Mouse (Mus musculus): Measurements from ENCODE around the gene 4930519P11Rik. TPM values are rescaled to one million over a fixed set of nuclear protein-coding genes. Genes with fewer than 3 reads are reported as not detected.

The 4930519P11Rik gene
- 0.40 and 0.45 TPM in 2 replicates for polyA plus RNA-seq (2015; fragmentation: Nextera tagmentation; extraction: Ambion mirVana)

DNA sequence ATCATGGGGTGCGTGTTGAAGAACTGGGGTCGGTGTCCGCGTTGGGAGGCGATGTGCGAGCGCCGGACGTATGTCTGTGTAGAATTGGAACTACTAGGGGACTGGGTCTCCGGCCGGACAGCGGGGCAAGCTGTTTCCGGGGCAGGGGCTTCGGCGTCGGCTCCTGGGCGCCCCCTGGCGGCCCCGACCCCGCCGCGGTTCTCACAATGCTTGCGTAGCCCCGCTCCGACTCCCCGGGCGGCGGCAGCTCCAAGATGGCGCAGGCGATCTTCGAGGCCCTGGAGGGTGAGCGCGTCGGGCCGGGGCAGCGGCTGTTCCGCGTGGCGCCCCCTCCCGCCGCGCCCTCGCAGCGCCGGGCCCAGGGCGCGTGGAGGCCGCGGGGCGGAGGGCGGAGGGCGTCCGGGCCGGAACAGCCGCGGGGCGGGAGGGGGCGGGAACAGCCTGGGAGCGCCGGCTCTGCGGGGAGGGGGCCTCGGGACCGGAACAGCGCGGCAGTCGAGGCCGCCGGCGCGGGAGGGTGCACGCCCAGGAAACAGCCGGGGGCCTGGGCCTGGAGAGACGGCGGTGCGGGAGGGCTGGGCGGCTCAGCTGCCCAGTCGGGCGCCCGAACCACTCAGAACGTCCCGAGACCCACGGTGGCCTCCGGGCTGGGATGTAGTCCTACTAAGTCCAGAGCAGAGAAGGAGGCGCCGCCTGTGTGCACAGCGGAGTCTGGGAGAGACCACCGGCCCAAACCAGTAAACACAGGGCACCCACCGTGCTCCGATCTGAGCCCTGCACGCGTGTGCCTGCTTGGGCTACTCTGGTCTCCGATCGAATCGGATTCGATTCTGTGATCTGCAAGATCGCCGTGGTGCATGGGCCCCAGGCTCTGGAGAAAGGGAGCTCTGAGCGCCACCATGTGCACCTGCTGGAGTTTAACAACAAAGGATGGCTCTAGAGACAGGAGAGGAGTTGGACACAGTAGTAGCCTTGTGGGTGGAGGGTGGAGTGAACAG is at the start of gene 4930519P11Rik, which contains the start of gene Zfp341:
4930519P11Rik (minus strand) TSS at position 320 of the 998 bp plus-strand sequence.
Zfp341 (plus strand) TSS at position 180 of the 998 bp plus-strand sequence.
- peak within 1 kb of the TSS; percentile 78 for H3K9ac ChIP-seq (replicated peaks)
- peak within 1 kb of the TSS; percentile 93 for H3K4me2 ChIP-seq (ENCODE audit: low read depth, low read length)
- WGBS (ENCODE audit: insufficient replicate concordance) = under 1% methylated on average over 65 of the region's 98 CpGs
- H3K9me3 ChIP-seq (ENCODE audit: low read length) = no peaks in the 10 kb centered on the region
- no peaks in the 10 kb centered on the region for H3K27me3 ChIP-seq (ENCODE audit: insufficient read depth, low read length)
- ATAC-seq (peak; percentile 86), DNase-seq (peak; percentile 92)
- TF ChIP-seq EP300 (IDR thresholded peaks at IDR 0.05; ENCODE audit: low read depth) (no peak), CTCF (IDR thresholded peaks at IDR 0.05; ENCODE audit: low read depth) (peak; percentile 87)
- peak within 1 kb of the TSS; percentile 62 for H3K4me3 ChIP-seq (ENCODE audit: low read depth, low read length)
- peak within 1 kb of the TSS; percentile 91 for H3K27ac ChIP-seq (ENCODE audit: low read depth)
- H3K36me3 ChIP-seq (replicated peaks; ENCODE audit: insufficient read depth, low read length) = no peaks in the 10 kb centered on the region
- H3K4me1 ChIP-seq (ENCODE audit: insufficient read depth) = peaks cover 36% of the 10 kb centered on the region

DNA sequence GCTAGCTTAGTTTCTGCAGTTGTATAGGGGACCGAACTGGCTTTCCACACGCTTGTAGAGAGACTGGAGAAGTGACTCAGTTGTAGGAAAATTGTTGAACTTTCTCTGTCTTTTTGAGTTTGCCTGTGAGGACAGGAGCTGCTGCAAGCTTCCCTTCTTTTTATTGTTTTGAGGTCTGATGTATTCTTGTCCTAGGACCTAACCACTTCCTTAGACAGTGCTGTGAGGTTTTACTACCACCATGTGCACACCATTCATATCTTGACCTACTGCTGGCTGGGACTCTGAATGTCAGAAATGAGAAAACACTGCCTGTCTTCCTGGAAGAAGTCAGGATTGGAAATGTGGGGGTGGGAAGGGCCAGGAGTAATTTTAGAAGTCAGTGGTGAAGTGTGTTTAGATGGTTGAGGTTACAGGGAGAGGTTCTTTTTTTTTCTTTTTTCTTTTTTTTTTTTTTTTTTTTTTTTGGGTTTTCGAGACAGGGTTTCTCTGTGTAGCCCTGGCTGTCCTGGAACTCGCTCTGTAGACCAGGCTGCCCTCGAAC is 46.4 kb upstream of the 4930519P11Rik start:
- peak overlapping the region; percentile 98 for H3K4me3 ChIP-seq (ENCODE audit: low read depth, low read length)
- H3K4me1 ChIP-seq (ENCODE audit: insufficient read depth) = peaks cover 23% of the 10 kb centered on the region
- H3K36me3 ChIP-seq (replicated peaks; ENCODE audit: insufficient read depth, low read length) = peaks cover 23% of the 10 kb centered on the region
- peak overlapping the region; percentile 78 for H3K4me2 ChIP-seq (ENCODE audit: low read depth, low read length)
- peak overlapping the region; percentile 98; the same call in 1 of the 2 replicates for H3K9ac ChIP-seq (replicated peaks)
- 78% methylated on average over 5 of the region's 5 CpGs for WGBS (ENCODE audit: insufficient replicate concordance)
- no peak for DNase-seq
- H3K27ac ChIP-seq (ENCODE audit: low read depth) = peak overlapping the region; percentile 96
- H3K9me3 ChIP-seq (ENCODE audit: low read length) = no peaks in the 10 kb centered on the region
- no peaks in the 10 kb centered on the region for H3K27me3 ChIP-seq (ENCODE audit: insufficient read depth, low read length)
- no peak for ATAC-seq
- TF ChIP-seq CTCF (IDR thresholded peaks at IDR 0.05; ENCODE audit: low read depth) = no peak

DNA sequence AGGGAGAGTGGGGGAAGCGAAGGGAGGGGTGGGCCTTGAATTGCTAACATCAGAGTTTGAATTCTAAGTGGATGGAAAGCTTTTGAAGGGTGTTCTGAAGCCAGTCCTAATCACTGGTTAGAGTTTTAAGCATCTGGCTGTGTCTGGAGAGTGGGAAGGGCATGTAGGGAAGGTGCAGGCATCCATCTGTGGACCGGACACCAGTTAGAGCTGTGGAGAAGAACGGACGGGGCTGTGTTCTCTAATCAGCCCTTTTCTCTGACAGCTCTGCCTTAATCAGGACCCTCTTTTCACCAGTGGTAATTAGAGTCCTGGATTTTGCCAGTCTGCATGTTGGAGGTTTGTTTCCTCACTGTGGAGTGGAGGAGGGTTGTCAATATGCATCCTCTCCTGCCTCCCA is 45.8 kb upstream of the 4930519P11Rik start:
- no peak for ATAC-seq
- Histone ChIP-seq H3K4me3 (ENCODE audit: low read depth, low read length) (peak overlapping the region; percentile 98), H3K9me3 (ENCODE audit: low read length) (no peaks in the 10 kb centered on the region), H3K4me1 (ENCODE audit: insufficient read depth) (peaks cover 23% of the 10 kb centered on the region), H3K4me2 (ENCODE audit: low read depth, low read length) (peak overlapping the region; percentile 78), H3K9ac (replicated peaks) (peak overlapping the region; percentile 98; the same call in 1 of the 2 replicates), H3K36me3 (replicated peaks; ENCODE audit: insufficient read depth, low read length) (peaks cover 19% of the 10 kb centered on the region), H3K27me3 (ENCODE audit: insufficient read depth, low read length) (no peaks in the 10 kb centered on the region), H3K27ac (ENCODE audit: low read depth) (peak overlapping the region; percentile 96)
- WGBS (ENCODE audit: insufficient replicate concordance) = 79% methylated on average over 4 of the region's 4 CpGs
- no peak for DNase-seq
- TF ChIP-seq EP300 (IDR thresholded peaks at IDR 0.05; ENCODE audit: low read depth) = no peak
- TF ChIP-seq CTCF (IDR thresholded peaks at IDR 0.05; ENCODE audit: low read depth) = no peak

DNA sequence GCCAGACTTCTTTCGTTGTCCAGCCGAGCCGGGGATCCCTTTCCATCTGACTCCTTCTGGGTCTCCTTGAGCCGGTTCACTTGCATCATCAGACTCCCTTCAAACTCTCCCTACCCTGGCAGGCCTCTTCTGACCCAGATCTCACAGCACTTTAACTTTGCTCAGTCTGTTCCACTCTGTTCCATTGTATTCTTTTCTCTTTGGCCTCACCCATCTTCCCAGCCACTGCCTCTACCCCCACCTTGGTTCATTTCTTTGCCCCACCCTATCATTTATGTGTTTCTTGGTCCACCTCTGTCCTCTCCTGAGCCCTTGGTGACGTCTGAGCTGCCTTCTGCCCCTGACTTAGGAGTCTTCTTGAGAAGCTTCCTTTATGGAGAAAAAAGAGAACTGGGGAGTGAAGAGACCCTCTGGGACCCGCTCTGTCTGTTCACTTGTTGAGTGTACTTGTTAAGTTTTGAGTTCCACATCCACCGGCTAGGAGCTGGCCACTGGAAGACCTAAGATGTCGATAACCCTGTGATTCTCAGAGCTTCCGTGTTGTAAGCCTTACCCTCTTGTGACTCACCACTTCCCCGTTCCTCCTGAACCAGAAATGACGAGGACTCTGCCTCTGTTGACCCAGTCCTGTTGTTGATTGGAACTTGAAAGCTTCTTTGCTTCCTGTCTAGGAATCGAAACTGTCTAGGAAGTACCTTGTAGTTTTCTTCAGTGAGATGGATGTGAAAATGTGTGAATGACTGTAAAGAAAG is 44.4 kb upstream of the 4930519P11Rik start:
- Histone ChIP-seq H3K9ac (replicated peaks) (peak overlapping the region; percentile 98), H3K9me3 (ENCODE audit: low read length) (no peaks in the 10 kb centered on the region), H3K27me3 (ENCODE audit: insufficient read depth, low read length) (no peaks in the 10 kb centered on the region), H3K4me1 (ENCODE audit: insufficient read depth) (peaks cover 23% of the 10 kb centered on the region), H3K27ac (ENCODE audit: low read depth) (peak overlapping the region; percentile 96), H3K4me3 (ENCODE audit: low read depth, low read length) (peak overlapping the region; percentile 98), H3K4me2 (ENCODE audit: low read depth, low read length) (peak overlapping the region; percentile 78), H3K36me3 (replicated peaks; ENCODE audit: insufficient read depth, low read length) (peaks cover 14% of the 10 kb centered on the region)
- WGBS (ENCODE audit: insufficient replicate concordance) = 1% methylated on average over 12 of the region's 12 CpGs
- ATAC-seq = peak; percentile 32
- TF ChIP-seq CTCF (IDR thresholded peaks at IDR 0.05; ENCODE audit: low read depth) (no peak), EP300 (IDR thresholded peaks at IDR 0.05; ENCODE audit: low read depth) (peak; percentile 54)
- peak; percentile 66 for DNase-seq

DNA sequence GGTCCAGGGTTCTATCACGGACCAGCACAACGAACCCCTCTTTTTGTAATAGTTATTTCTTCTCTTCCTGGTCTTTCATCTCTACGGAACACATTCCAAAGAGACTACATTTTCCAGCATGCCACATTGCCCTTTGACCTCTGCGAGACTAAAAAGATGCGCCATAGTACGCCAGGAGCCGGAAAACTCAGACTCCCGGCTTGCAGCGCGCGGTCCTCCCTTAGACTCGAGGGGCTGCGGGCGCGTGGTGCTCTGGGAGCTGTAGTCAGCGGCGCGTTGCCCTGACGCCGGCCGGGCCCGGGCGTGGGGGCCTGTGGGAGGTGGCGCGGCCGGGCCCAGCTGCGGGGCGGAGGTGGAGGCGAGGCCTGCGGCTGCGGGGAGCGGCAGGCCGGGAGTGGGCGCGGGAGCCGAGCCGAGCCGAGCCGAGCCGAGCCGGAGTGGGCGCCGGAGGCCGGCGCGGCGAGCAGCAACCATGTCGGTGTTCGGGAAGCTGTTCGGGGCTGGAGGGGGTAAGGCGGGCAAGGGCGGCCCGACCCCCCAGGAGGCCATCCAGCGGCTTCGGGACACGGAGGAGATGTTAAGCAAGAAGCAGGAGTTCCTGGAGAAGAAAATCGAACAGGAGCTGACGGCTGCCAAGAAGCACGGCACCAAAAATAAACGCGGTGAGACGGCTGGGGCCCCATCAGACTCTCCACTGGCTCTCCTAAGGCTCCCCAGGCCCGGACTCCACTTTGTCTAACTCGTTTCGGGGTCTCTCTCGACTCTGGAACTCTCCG is 43.7 kb upstream of the 4930519P11Rik start:
- peak overlapping the region; percentile 98 for H3K9ac ChIP-seq (replicated peaks)
- H3K36me3 ChIP-seq (replicated peaks; ENCODE audit: insufficient read depth, low read length) = peaks cover 14% of the 10 kb centered on the region
- DNase-seq (peak; percentile 97), ATAC-seq (peak; percentile 99)
- H3K27ac ChIP-seq (ENCODE audit: low read depth) = peak overlapping the region; percentile 96
- peak overlapping the region; percentile 98 for H3K4me3 ChIP-seq (ENCODE audit: low read depth, low read length)
- WGBS (ENCODE audit: insufficient replicate concordance) = under 1% methylated on average over 65 of the region's 67 CpGs
- peaks cover 23% of the 10 kb centered on the region for H3K4me1 ChIP-seq (ENCODE audit: insufficient read depth)
- H3K4me2 ChIP-seq (ENCODE audit: low read depth, low read length) = peak overlapping the region; percentile 78
- no peaks in the 10 kb centered on the region for H3K27me3 ChIP-seq (ENCODE audit: insufficient read depth, low read length)
- no peaks in the 10 kb centered on the region for H3K9me3 ChIP-seq (ENCODE audit: low read length)
- TF ChIP-seq EP300 (IDR thresholded peaks at IDR 0.05; ENCODE audit: low read depth) (no peak), CTCF (IDR thresholded peaks at IDR 0.05; ENCODE audit: low read depth) (no peak)
